Mouse (Mus musculus) liver, embryonic 15.5 days (tissue): Measurements from ENCODE around the gene Igsf10. TPM values are rescaled to one million over a fixed set of nuclear protein-coding genes. Genes with fewer than 3 reads are reported as not detected.

Experiments used
- ATAC-seq: fragments of 200-750 bp; cut with Nextera tagmentation; 2 replicates; pipeline ENCODE4 v1.8.0; 2017; ENCODE audit warnings: moderate number of reproducible peaks, mild to moderate bottlenecking, moderate library complexity; ENCODE audit not compliant: insufficient read depth
- H3K27ac ChIP-seq: fragments of 300-500 bp; sonication (generic); replicated peaks from 2 replicates; pipeline ENCODE4 v1.5.1; 2015; ENCODE audit warnings: mild to moderate bottlenecking, inconsistent platforms
- H3K27me3 ChIP-seq: fragments of 300-500 bp; sonication (generic); 2 replicates; pipeline ENCODE4 v1.6.1; 2015; ENCODE audit warnings: mild to moderate bottlenecking, inconsistent platforms
- H3K36me3 ChIP-seq: fragments of 300-500 bp; sonication (generic); replicated peaks from 2 replicates; pipeline ENCODE4 v1.6.1; 2015; ENCODE audit warnings: moderate library complexity, mild to moderate bottlenecking, inconsistent platforms
- H3K4me1 ChIP-seq: fragments of 300-500 bp; sonication (generic); replicated peaks from 2 replicates; pipeline ENCODE4 v1.6.1; 2015; ENCODE audit warnings: inconsistent platforms
- H3K4me2 ChIP-seq: fragments of 300-500 bp; sonication (generic); 2 replicates; pipeline ENCODE4 v1.6.1; 2015; ENCODE audit warnings: moderate library complexity, mild to moderate bottlenecking, inconsistent platforms
- H3K4me3 ChIP-seq: fragments of 300-500 bp; sonication (generic); replicated peaks from 2 replicates; pipeline ENCODE4 v1.5.1; 2015; ENCODE audit warnings: mild to moderate bottlenecking, inconsistent platforms
- H3K9ac ChIP-seq: fragments of 300-500 bp; sonication (generic); 2 replicates; pipeline ENCODE4 v1.6.1; 2015; ENCODE audit warnings: moderate library complexity, mild to moderate bottlenecking, inconsistent platforms
- H3K9me3 ChIP-seq: fragments of 300-500 bp; sonication (generic); replicated peaks from 2 replicates; pipeline ENCODE4 v1.6.1; 2016; ENCODE audit warnings: inconsistent platforms
- WGBS: fragments of 180-500 bp; shearing (Covaris S2); methylation state at CpG from one replicate; pipeline ENCODE4 v1.1.7; 2015; ENCODE audit warnings: mixed read lengths; ENCODE audit not compliant: insufficient replicate concordance; 5-methylcytosine and 5-hydroxymethylcytosine counted together
- polyA plus RNA-seq: library from polyadenylated mRNA; unstranded; fragments of >200 nt; fragmentation: Nextera tagmentation; extraction: Ambion mirVana; gene quantifications from 2 replicates; pipeline ENCODE4 v1.2.1, GENCODE M21; 2015

Gene Igsf10
- polyA plus RNA-seq, 1 experiment from 2014 or later: 0.61 TPM

- Histone ChIP-seq H3K4me1 (no peaks in the 10 kb centered on the region), H3K9ac (no peak overlapping the region), H3K9me3 (no peaks in the 10 kb centered on the region), H3K4me2 (no peak overlapping the region), H3K27ac (no peak overlapping the region), H3K4me3 (no peak overlapping the region), H3K27me3 (no peaks in the 10 kb centered on the region), H3K36me3 (no peaks in the 10 kb centered on the region)
- ATAC-seq: no peak
Measured at GRCm38 (mm10) chr3:59278620-59279019, 65.6 kb downstream of the Igsf10 start.

- H3K9me3 ChIP-seq: no peaks in the 10 kb centered on the region
- no peaks in the 10 kb centered on the region for H3K36me3 ChIP-seq
- WGBS: 70% methylated on average over 3 of the region's 3 CpGs
- H3K27me3 ChIP-seq: no peaks in the 10 kb centered on the region
- no peak for ATAC-seq
- H3K9ac ChIP-seq: no peak overlapping the region
- H3K4me2 ChIP-seq: no peak overlapping the region
- no peaks in the 10 kb centered on the region for H3K4me1 ChIP-seq
- H3K4me3 ChIP-seq: no peak overlapping the region
- no peak overlapping the region for H3K27ac ChIP-seq
Measured at GRCm38 (mm10) chr3:59278254-59278533, 66.0 kb downstream of the Igsf10 start.

- WGBS: 63% methylated on average over 3 of the region's 3 CpGs
- Histone ChIP-seq H3K4me3 (no peak overlapping the region), H3K27ac (no peak overlapping the region), H3K9ac (no peak overlapping the region), H3K4me1 (no peaks in the 10 kb centered on the region), H3K9me3 (no peaks in the 10 kb centered on the region), H3K27me3 (no peaks in the 10 kb centered on the region), H3K4me2 (no peak overlapping the region), H3K36me3 (no peaks in the 10 kb centered on the region)
- no peak for ATAC-seq
Measured at GRCm38 (mm10) chr3:59277502-59278253, 66.5 kb downstream of the Igsf10 start.

DNA sequence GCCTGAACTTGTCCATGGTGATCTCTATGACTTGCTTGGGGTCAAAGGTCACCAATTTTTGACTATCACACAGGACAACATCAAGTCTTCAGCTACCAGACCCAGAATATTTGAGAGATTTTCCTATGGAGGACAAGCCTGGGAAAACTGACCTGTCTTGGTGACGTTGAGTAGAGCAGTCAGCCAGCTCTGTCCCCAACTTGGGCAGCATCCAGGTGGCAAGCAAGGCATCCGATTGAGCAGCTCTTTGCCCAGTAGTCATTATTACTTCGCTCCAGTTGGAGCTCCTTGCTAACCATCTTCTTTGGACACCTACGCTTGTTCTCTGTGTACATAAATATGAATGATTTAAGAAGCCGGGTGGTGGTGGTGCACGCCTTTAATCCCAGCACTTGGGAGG, 73.4 kb downstream of the Igsf10 start:
- H3K4me2 ChIP-seq: no peak overlapping the region
- no peak overlapping the region for H3K9ac ChIP-seq
- no peak for ATAC-seq
- no peaks in the 10 kb centered on the region for H3K27me3 ChIP-seq
- no peaks in the 10 kb centered on the region for H3K36me3 ChIP-seq
- no peak overlapping the region for H3K4me3 ChIP-seq
- no peaks in the 10 kb centered on the region for H3K9me3 ChIP-seq
- 79% methylated on average over 6 of the region's 6 CpGs for WGBS
- H3K27ac ChIP-seq: no peak overlapping the region
- H3K4me1 ChIP-seq: no peaks in the 10 kb centered on the region

Other genes with a start within 250 kb of the Igsf10 start
- 0.68 and 0.77 TPM in 2 replicates for gene Gpr171, start 242.6 kb downstream of the Igsf10 start, polyA plus RNA-seq
- gene P2ry14, start 190.8 kb downstream of the Igsf10 start, polyA plus RNA-seq: 6.6 and 7.0 TPM in 2 replicates
- not detected in 2 replicates for gene Gpr87, start 149.3 kb downstream of the Igsf10 start, polyA plus RNA-seq
- 3.2 and 3.8 TPM in 2 replicates for gene P2ry13, start 133.5 kb downstream of the Igsf10 start, polyA plus RNA-seq
- gene P2ry12, start 81.5 kb downstream of the Igsf10 start, polyA plus RNA-seq: 2.6 and 3.3 TPM in 2 replicates